Mouse (Mus musculus): Measurements from ENCODE around the gene Ptrh1. TPM values are rescaled to one million over a fixed set of nuclear protein-coding genes. Genes with fewer than 3 reads are reported as not detected.

Ptrh1 gene
- polyA plus RNA-seq, 1 experiment from 2014 or later: 5.5 TPM

Other genes starting within 250 kb of the Ptrh1 start
- gene Fam102a, start 240.5 kb upstream of the Ptrh1 start, polyA plus RNA-seq (2015; fragmentation: Nextera tagmentation; extraction: Ambion mirVana): 7.9 and 9.1 TPM in 2 replicates
- gene Dpm2, start 204.9 kb upstream of the Ptrh1 start, polyA plus RNA-seq (2015; fragmentation: Nextera tagmentation; extraction: Ambion mirVana): 128 and 143 TPM in 2 replicates
- gene Pip5kl1, start 201.0 kb upstream of the Ptrh1 start, polyA plus RNA-seq (2015; fragmentation: Nextera tagmentation; extraction: Ambion mirVana): 9.2 and 9.4 TPM in 2 replicates
- gene 9430097D07Rik, start 200.1 kb upstream of the Ptrh1 start, polyA plus RNA-seq (2015; fragmentation: Nextera tagmentation; extraction: Ambion mirVana): 0.50 and 0.71 TPM in 2 replicates
- 25.3 and 25.9 TPM in 2 replicates for gene St6galnac4, start 188.7 kb upstream of the Ptrh1 start, polyA plus RNA-seq (2015; fragmentation: Nextera tagmentation; extraction: Ambion mirVana)
- 9.4 and 11.0 TPM in 2 replicates for gene St6galnac6, start 176.1 kb upstream of the Ptrh1 start, polyA plus RNA-seq (2015; fragmentation: Nextera tagmentation; extraction: Ambion mirVana)
- gene Ak1, start 154.0 kb upstream of the Ptrh1 start, polyA plus RNA-seq (2015; fragmentation: Nextera tagmentation; extraction: Ambion mirVana): 74.2 and 75.4 TPM in 2 replicates
- gene Eng, start 129.2 kb upstream of the Ptrh1 start, polyA plus RNA-seq (2015; fragmentation: Nextera tagmentation; extraction: Ambion mirVana): 28.4 and 31.5 TPM in 2 replicates
- 14.3 and 14.7 TPM in 2 replicates for gene Fpgs, start 71.6 kb upstream of the Ptrh1 start, polyA plus RNA-seq (2015; fragmentation: Nextera tagmentation; extraction: Ambion mirVana)
- gene Cdk9, start 62.7 kb upstream of the Ptrh1 start, polyA plus RNA-seq (2015; fragmentation: Nextera tagmentation; extraction: Ambion mirVana): 72.2 and 74.6 TPM in 2 replicates
- 42.5 and 51.4 TPM in 2 replicates for gene Sh2d3c, start 54.7 kb upstream of the Ptrh1 start, polyA plus RNA-seq (2015; fragmentation: Nextera tagmentation; extraction: Ambion mirVana)
- gene 6330409D20Rik, start 34.8 kb upstream of the Ptrh1 start, polyA plus RNA-seq (2015; fragmentation: Nextera tagmentation; extraction: Ambion mirVana): 3.2 and 4.0 TPM in 2 replicates
- gene Tor2a, start 18.6 kb upstream of the Ptrh1 start, polyA plus RNA-seq (2015; fragmentation: Nextera tagmentation; extraction: Ambion mirVana): 53.2 and 55.8 TPM in 2 replicates
- gene Ttc16, start 153 bp upstream of the Ptrh1 start, polyA plus RNA-seq (2015; fragmentation: Nextera tagmentation; extraction: Ambion mirVana): 0.24 and 0.26 TPM in 2 replicates
- gene Cfap157, start 8.6 kb downstream of the Ptrh1 start, polyA plus RNA-seq (2015; fragmentation: Nextera tagmentation; extraction: Ambion mirVana): 0.84 and 1.3 TPM in 2 replicates
- gene Stxbp1, start 71.5 kb downstream of the Ptrh1 start, polyA plus RNA-seq (2015; fragmentation: Nextera tagmentation; extraction: Ambion mirVana): 192 and 198 TPM in 2 replicates
- 35.9 and 37.3 TPM in 2 replicates for gene Fam129b, start 100.3 kb downstream of the Ptrh1 start, polyA plus RNA-seq (2015; fragmentation: Nextera tagmentation; extraction: Ambion mirVana)
- gene Rpl12, start 185.8 kb downstream of the Ptrh1 start, polyA plus RNA-seq (2015; fragmentation: Nextera tagmentation; extraction: Ambion mirVana): 102 and 106 TPM in 2 replicates
- 23.9 and 27.3 TPM in 2 replicates for gene Lrsam1, start 185.8 kb downstream of the Ptrh1 start, polyA plus RNA-seq (2015; fragmentation: Nextera tagmentation; extraction: Ambion mirVana)
- gene Slc2a8, start 206.3 kb downstream of the Ptrh1 start, polyA plus RNA-seq (2015; fragmentation: Nextera tagmentation; extraction: Ambion mirVana): 23.4 and 26.4 TPM in 2 replicates